Mouse (Mus musculus) hindbrain, embryonic 14.5 days (tissue): ENCODE measurements around the gene Dtd1. TPM values are rescaled to one million over a fixed set of nuclear protein-coding genes. Genes with fewer than 3 reads are reported as not detected.

Experiments used
- ATAC-seq: fragments of 200-750 bp; cut with Nextera tagmentation; 2 replicates; pipeline ENCODE4 v1.8.0; 2017; ENCODE audit warnings: moderate number of reproducible peaks, mild to moderate bottlenecking, moderate TSS enrichment, moderate library complexity; ENCODE audit not compliant: low FRiP score
- DNase-seq: peaks from one replicate; pipeline ENCODE4 v3.0.0-alpha.2; 2015; ENCODE audit warnings: low spot score
- H3K27ac ChIP-seq: fragments of 300-500 bp; sonication (generic); 2 replicates; pipeline ENCODE4 v1.5.1; 2014; ENCODE audit warnings: mild to moderate bottlenecking, moderate library complexity
- H3K27me3 ChIP-seq: fragments of 300-500 bp; sonication (generic); 2 replicates; pipeline ENCODE4 v1.6.1; 2014; ENCODE audit warnings: mild to moderate bottlenecking, low read length, mixed read lengths; ENCODE audit not compliant: control insufficient read depth, insufficient read depth
- H3K36me3 ChIP-seq: fragments of 300-500 bp; sonication (generic); replicated peaks from 2 replicates; pipeline ENCODE4 v1.6.1; 2014; ENCODE audit not compliant: control insufficient read depth, insufficient read depth
- H3K4me1 ChIP-seq: fragments of 300-500 bp; sonication (generic); replicated peaks from 2 replicates; pipeline ENCODE4 v1.6.1; 2014; ENCODE audit warnings: antibody characterized with exemption, low read length, mixed read lengths; ENCODE audit not compliant: control insufficient read depth, insufficient read depth
- H3K4me2 ChIP-seq: fragments of 300-500 bp; sonication (generic); replicated peaks from 2 replicates; pipeline ENCODE4 v1.6.1; 2014; ENCODE audit warnings: mild to moderate bottlenecking, moderate library complexity
- H3K4me3 ChIP-seq: fragments of 300-500 bp; sonication (generic); replicated peaks from 2 replicates; pipeline ENCODE4 v1.5.1; 2014; ENCODE audit warnings: mild to moderate bottlenecking, low read length
- H3K9ac ChIP-seq: fragments of 300-500 bp; sonication (generic); 2 replicates; pipeline ENCODE4 v1.6.1; 2014
- H3K9me3 ChIP-seq: fragments of 300-500 bp; sonication (generic); 2 replicates; pipeline ENCODE4 v1.6.1; 2016; ENCODE audit warnings: low read length; ENCODE audit not compliant: control insufficient read depth
- WGBS: fragments of 180-500 bp; shearing (Covaris S2); extraction: QIAGEN DNeasy Blood & Tissue Kit; methylation state at CpG from one replicate; pipeline ENCODE4 v1.1.7; 2014; 5-methylcytosine and 5-hydroxymethylcytosine counted together
- polyA plus RNA-seq: library from polyadenylated mRNA; unstranded; fragments of >200 nt; fragmentation: Nextera tagmentation; extraction: Ambion mirVana; gene quantifications from 2 replicates; pipeline ENCODE4 v1.2.1, GENCODE M21; 2014

The Dtd1 gene
- polyA plus RNA-seq, 1 experiment from 2014 or later = 120 TPM

DNA sequence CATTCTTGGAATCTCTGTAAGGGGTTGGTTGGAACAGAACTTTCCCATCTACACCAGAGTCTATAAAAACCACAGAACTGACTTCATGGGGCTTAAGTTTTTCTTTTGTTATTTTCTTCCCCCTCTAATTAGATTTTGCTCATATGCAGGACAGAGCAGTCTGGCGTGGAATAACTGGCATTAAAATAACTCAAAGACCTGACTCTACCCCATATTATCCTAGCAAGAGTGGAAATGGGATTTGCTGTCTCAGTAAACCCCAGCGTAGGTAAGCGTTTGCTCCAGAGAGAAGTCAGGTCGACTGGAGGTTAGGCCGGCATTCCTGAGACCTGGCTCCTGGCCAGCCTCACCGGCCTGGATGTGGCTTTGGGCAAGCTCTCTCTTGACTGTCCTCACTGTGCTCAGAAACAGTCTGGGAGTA, 140.9 kb downstream of the Dtd1 start:
- Histone ChIP-seq H3K4me3 (no peak overlapping the region), H3K9me3 (no peaks in the 10 kb centered on the region), H3K4me2 (no peak overlapping the region), H3K27me3 (no peaks in the 10 kb centered on the region), H3K4me1 (no peaks in the 10 kb centered on the region), H3K27ac (no peak overlapping the region), H3K36me3 (no peaks in the 10 kb centered on the region), H3K9ac (no peak overlapping the region)
- DNase-seq (no peak), ATAC-seq (no peak)
- WGBS = 78% methylated on average over 6 of the region's 6 CpGs

DNA sequence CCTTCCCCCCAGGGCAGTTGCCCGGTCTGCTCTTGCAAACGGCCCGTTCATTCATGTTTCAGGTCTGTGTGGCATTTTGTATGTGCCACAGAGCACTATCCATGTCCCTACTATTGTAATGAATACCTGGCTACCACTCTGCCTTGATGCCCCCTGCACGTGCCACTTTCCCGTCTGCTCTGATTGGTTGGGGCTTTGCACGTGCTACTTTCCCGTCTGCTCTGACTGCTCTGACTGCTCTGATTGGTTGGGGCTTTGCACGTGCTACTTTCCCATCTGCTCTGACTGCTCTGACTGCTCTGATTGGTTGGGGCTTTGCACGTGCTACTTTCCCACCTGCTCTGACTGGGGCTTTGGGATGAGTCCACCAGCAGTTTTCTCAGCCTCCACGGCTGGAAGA, 142.3 kb downstream of the Dtd1 start:
- ATAC-seq (no peak), DNase-seq (no peak)
- Histone ChIP-seq H3K4me3 (no peak overlapping the region), H3K36me3 (no peaks in the 10 kb centered on the region; the same call in 1 of the 2 replicates), H3K4me1 (no peaks in the 10 kb centered on the region), H3K27me3 (no peaks in the 10 kb centered on the region), H3K27ac (no peak overlapping the region), H3K9me3 (no peaks in the 10 kb centered on the region), H3K4me2 (no peak overlapping the region), H3K9ac (no peak overlapping the region)
- WGBS = 85% methylated on average over 10 of the region's 10 CpGs

DNA sequence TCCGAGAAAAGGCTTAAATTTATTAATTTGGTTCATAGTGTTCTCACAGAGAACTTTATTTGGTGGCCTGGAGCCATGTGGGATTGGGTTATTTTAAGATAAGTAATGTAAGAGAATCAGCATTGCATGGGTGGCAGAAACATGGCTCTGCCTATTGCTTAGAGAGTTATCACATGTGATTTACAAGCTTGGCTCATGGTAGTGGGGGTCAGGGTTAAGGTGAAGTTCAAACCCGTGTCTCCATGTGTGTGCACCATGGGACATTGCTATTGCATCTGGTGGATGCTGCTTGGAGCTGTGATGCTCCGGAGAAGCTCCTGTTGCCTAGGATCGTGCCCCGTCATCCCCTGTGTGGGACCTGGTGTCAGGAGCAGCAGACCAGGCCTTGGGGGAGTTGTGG, 143.6 kb downstream of the Dtd1 start:
- no peak overlapping the region for H3K4me2 ChIP-seq
- no peak overlapping the region for H3K9ac ChIP-seq
- no peaks in the 10 kb centered on the region for H3K9me3 ChIP-seq
- ATAC-seq (no peak), DNase-seq (no peak)
- no peaks in the 10 kb centered on the region for H3K27me3 ChIP-seq
- no peak overlapping the region for H3K27ac ChIP-seq
- H3K4me1 ChIP-seq = no peaks in the 10 kb centered on the region
- H3K4me3 ChIP-seq = no peak overlapping the region
- WGBS = 85% methylated on average over 5 of the region's 5 CpGs
- no peaks in the 10 kb centered on the region; the same call in 1 of the 2 replicates for H3K36me3 ChIP-seq

DNA sequence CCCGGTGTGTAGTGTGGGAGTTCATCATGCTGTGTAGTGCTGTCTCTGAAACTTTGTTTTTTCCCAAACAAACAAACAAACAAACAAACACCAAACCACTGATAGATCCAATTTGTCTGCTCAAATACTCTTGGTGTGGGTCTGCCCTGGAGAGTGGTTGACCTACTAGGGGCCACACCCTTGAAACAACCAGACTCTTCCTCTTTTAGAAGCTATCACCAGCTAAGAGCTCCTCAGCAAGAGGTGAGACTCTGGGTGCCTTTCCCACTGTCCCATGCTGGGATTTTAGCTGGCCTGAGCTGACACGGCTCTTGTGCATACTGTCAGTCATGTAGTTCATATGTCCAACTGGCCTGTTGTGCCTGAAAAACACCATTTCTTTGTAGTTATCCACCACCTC, 145.6 kb downstream of the Dtd1 start:
- no peak overlapping the region for H3K4me2 ChIP-seq
- no peaks in the 10 kb centered on the region for H3K4me1 ChIP-seq
- no peaks in the 10 kb centered on the region for H3K9me3 ChIP-seq
- H3K4me3 ChIP-seq = no peak overlapping the region
- WGBS = 84% methylated on average over 2 of the region's 2 CpGs
- H3K27ac ChIP-seq = no peak overlapping the region
- ATAC-seq = no peak
- H3K9ac ChIP-seq = no peak overlapping the region
- no peak for DNase-seq
- no peaks in the 10 kb centered on the region for H3K27me3 ChIP-seq
- H3K36me3 ChIP-seq = no peaks in the 10 kb centered on the region; the same call in 1 of the 2 replicates

DNA sequence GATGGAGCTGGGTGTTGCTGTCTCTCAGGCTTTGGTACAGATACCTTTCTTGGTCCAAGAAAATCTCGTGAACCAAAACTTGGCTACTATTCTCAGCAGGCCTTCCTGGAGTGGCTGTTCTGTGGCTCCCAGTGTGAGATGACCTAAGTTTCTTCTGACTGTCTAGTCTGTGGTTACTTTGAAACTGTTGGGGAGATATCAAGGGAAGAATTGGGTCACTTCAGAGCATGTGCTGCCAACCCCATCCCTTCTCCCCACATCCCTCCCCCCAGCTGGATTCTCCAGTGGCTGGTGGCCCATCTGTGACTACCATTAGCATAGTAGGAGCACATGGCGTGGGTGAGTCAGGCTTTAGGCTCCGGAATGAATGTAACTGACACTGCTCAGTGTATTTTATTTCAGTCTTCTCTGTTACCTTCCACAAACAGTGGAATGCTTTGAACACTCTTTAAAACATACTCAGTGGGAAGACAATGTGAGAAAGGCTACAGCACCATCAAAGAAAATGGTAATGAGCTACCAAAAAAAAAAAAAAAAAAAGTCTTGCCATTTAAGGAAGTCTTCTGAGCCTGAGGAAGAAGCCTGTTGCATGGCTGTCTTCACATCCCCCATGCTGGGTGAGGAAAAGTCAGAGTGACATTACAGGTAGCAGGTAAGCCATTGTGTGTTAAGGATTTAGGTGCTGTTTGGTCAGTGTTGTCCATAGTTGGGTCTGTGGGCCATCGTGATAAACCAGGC, 146.5 kb downstream of the Dtd1 start:
- H3K27me3 ChIP-seq = no peaks in the 10 kb centered on the region
- H3K36me3 ChIP-seq = no peaks in the 10 kb centered on the region; the same call in 1 of the 2 replicates
- no peaks in the 10 kb centered on the region for H3K9me3 ChIP-seq
- WGBS = 68% methylated on average over 4 of the region's 4 CpGs
- ATAC-seq (no peak), DNase-seq (no peak)
- no peaks in the 10 kb centered on the region for H3K4me1 ChIP-seq
- H3K27ac ChIP-seq = no peak overlapping the region
- no peak overlapping the region for H3K9ac ChIP-seq
- H3K4me3 ChIP-seq = no peak overlapping the region
- H3K4me2 ChIP-seq = no peak overlapping the region

DNA sequence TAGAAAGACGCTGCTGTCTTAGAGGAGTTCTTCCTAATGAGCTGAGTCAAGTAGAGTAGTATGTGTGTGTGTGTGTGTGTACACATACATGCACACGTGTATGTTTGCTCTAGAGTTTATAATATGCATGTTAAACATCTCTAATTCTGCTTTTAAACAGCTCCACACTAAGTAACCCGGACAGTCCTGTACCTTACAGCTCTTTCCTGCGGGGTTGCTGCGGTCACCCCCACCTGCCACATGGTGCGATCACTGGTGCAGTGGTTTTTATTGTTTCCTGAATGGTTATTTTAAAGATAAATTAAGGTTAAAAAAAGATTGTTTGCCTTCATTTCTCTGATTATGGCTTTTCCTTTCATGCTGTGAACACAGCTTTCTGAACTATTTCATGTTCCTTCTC, 153.9 kb downstream of the Dtd1 start:
- Histone ChIP-seq H3K36me3 (no peaks in the 10 kb centered on the region), H3K9me3 (no peaks in the 10 kb centered on the region), H3K9ac (no peak overlapping the region), H3K4me2 (no peak overlapping the region), H3K27me3 (no peaks in the 10 kb centered on the region), H3K27ac (no peak overlapping the region), H3K4me1 (no peaks in the 10 kb centered on the region), H3K4me3 (no peak overlapping the region)
- ATAC-seq = no peak
- WGBS = 83% methylated on average over 6 of the region's 6 CpGs
- no peak for DNase-seq

DNA sequence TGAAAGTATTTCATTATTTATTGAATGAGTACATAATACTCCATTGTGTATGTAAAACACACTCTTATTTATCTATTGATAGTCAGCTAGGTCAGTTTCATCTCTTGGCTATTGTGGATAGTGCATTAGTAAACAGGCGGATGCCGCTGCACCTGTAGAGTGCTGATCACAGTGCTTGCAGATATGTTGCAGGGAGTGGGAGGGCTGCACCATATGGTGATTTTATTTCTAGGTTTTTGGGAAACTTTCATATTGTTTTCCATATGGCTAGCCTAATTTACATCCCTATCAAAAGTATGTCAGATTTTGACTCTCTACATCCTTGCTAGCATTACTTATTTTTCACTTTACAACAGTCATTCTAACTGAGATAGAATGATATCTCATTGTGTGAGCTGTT, 155.3 kb downstream of the Dtd1 start:
- Histone ChIP-seq H3K4me3 (no peak overlapping the region), H3K27me3 (no peaks in the 10 kb centered on the region), H3K9me3 (no peaks in the 10 kb centered on the region), H3K27ac (no peak overlapping the region), H3K36me3 (no peaks in the 10 kb centered on the region), H3K4me1 (no peaks in the 10 kb centered on the region), H3K9ac (no peak overlapping the region), H3K4me2 (no peak overlapping the region)
- ATAC-seq (no peak), DNase-seq (no peak)
- 93% methylated on average over 2 of the region's 2 CpGs for WGBS

DNA sequence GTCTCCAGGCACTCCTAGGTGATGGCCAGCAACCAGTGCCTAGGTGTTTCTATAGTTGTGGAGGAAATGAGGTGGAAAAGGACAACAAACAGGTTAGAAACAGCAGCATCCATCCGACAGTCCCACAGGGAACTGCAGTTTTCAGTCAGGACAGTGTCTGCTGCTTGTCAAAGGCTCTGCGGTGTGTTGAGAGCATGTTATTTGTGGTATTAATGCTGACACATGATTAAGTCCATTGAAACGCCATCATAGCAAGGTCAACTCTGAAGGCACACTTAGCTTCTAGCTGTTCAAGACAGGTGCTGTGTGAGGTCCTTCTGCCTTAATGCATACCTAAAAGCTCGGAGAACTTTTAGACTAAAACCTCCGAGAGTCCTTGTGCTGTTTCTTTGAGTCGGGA, 161.0 kb downstream of the Dtd1 start:
- no peak for DNase-seq
- Histone ChIP-seq H3K9me3 (no peaks in the 10 kb centered on the region), H3K27ac (no peak overlapping the region), H3K4me3 (no peak overlapping the region), H3K36me3 (no peaks in the 10 kb centered on the region), H3K27me3 (no peaks in the 10 kb centered on the region), H3K4me1 (no peaks in the 10 kb centered on the region), H3K4me2 (no peak overlapping the region), H3K9ac (no peak overlapping the region)
- ATAC-seq = no peak
- 93% methylated on average over 6 of the region's 6 CpGs for WGBS

DNA sequence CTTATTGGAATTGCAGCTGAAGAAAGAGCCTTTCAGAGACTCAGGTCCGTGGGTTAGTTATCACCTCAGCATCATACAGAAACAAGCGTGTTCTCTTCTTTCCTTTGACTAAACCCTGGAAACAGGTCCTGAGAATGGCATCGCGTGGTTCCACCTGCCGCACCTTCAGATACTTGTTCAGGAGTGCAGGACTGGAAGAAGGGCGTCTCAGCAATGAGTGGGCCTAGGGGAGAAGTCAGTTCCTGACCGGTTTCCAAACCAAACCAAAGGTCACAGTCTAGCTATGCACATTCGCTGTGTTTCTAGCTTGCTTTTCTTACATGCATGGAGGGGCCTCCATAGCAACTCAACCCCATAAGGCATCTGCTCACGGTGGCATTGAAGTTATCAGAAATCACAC, 164.0 kb downstream of the Dtd1 start:
- Histone ChIP-seq H3K4me2 (no peak overlapping the region), H3K9ac (no peak overlapping the region), H3K36me3 (no peaks in the 10 kb centered on the region), H3K4me3 (no peak overlapping the region), H3K27me3 (no peaks in the 10 kb centered on the region), H3K27ac (no peak overlapping the region), H3K4me1 (no peaks in the 10 kb centered on the region), H3K9me3 (peaks cover 6% of the 10 kb centered on the region; the same call in 1 of the 2 replicates)
- DNase-seq (no peak), ATAC-seq (no peak)
- 87% methylated on average over 9 of the region's 9 CpGs for WGBS
